Mouse (Mus musculus) liver, postnatal 0 days (tissue): Measurements from ENCODE around the gene Gpbp1.

Experiments
- CTCF ChIP-seq: sonication (generic); IDR thresholded peaks from 2 replicates; pipeline ENCODE4 v1.5.1; 2016; ENCODE audit warnings: antibody characterized with exemption, low read depth
- EP300 ChIP-seq: IDR thresholded peaks from 2 replicates; pipeline ENCODE4 v1.6.1; 2016; ENCODE audit warnings: antibody characterized with exemption, low read depth, mild to moderate bottlenecking

DNA sequence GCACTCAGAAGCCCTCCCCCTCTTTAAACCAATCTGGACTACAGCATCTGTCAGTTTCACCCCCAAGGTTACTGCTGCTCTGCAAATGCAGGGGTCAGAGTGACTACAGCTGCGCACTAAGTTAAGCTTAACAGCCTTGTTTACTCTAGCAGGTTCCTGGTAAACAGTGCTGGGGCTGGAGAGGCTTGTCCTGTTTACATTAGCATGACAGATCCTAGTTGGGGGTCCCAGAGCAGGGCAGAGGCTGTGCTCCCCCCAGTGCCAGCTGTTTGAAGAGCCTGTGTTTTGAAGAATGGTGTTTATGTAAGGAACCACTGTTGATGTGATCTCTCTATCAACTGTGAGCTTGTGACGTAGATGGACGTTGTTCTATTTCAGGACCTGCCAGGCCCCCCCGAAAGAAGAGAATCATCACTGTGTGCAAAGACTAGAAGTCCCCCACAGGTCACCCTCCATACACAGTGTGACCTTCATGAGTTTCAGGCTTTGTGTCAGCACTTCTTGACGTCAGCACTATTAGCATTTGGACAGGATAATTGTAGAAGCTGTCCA is 92.2 kb downstream of the Gpbp1 start:
- TF ChIP-seq CTCF (no peak), EP300 (no peak)
